Mouse (Mus musculus): ENCODE measurements at regions not wholly inside any gene's neighbourhood (a gene's known extent, or its start where the extent isn't known, plus 50 kb on each side); places are given as distances from the start of the nearest gene placed in this dataset.

- no peak for DNase-seq
Observed at GRCm38 (mm10) chr5:46578540-46579173, 721.2 kb upstream of the Lcorl start.

- no peak for DNase-seq
Observed at GRCm38 (mm10) chr5:46573869-46574268, 716.5 kb upstream of the Lcorl start.

- peak in 1 of 2 experiments; percentile 2 for DNase-seq
Observed at GRCm38 (mm10) chr5:46573280-46573670, 715.9 kb upstream of the Lcorl start.

- DNase-seq: no peak
Observed at GRCm38 (mm10) chr5:46556691-46557265, 699.4 kb upstream of the Lcorl start.

GRCm38 (mm10) chr5:46541333-46542324 is 684.2 kb upstream of the Lcorl start:
- DNase-seq: no peak
